Mouse (Mus musculus): ENCODE measurements at regions not wholly inside any gene's neighbourhood (a gene's known extent, or its start where the extent isn't known, plus 50 kb on each side); places are given as distances from the start of the nearest gene placed in this dataset.

- TF ChIP-seq CTCF (IDR thresholded peaks at IDR 0.05; ENCODE audit: extremely low read depth, insufficient read length, insufficient replicate concordance, low read depth, low read length) (no peak), POLR2A (IDR thresholded peaks at IDR 0.05; ENCODE audit: low read depth, low read length) (no peak)
These were observed 113.6 kb upstream of the Rnd3 start for GRCm38 (mm10) chr2:51262506-51262905.
